Mouse (Mus musculus): ENCODE measurements around the gene Enho.
"Not testable (repeated sequence)": the region's sequence is repeated elsewhere in the genome, so short reads cannot be mapped to it uniquely, and the experiment has no call there.

DNA sequence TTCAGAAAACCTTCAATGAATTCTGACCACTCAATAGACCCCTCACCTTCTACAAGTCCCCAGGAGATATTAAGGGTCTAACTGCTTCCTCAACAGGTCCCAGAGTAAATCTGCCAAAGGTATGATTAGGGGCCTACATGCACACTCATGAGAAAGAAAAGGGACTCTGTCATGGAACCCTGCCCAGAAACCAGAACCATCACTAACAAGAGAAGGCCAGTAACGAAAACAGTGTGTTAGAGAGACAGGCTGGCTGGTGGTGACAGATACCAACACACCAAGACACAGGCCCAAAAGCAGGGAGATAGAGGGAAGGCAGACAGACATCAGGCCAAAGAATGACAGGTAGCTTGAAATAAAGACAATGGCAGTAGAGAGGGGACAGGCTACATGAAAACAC is 48.4 kb upstream of the Enho start:
- not testable (repeated sequence) for TF ChIP-seq POLR2A (IDR thresholded peaks at IDR 0.05; ENCODE audit: low read depth, low read length); CTCF (IDR thresholded peaks at IDR 0.05; ENCODE audit: borderline replicate concordance, insufficient read depth, low read length)
